Mouse (Mus musculus) heart, embryonic 11.5 days (tissue): ENCODE measurements around the gene Il17rc. TPM values are rescaled to one million over a fixed set of nuclear protein-coding genes. Genes with fewer than 3 reads are reported as not detected.

Source experiments
- ATAC-seq: fragments of 200-750 bp; cut with Nextera tagmentation; replicated peaks from 2 replicates; pipeline ENCODE4 v1.8.0; 2017; ENCODE audit warnings: moderate library complexity; ENCODE audit not compliant: insufficient number of reproducible peaks, low FRiP score, low TSS enrichment
- H3K27ac ChIP-seq: fragments of 300-500 bp; sonication (generic); 2 replicates; pipeline ENCODE4 v1.5.1; 2014; ENCODE audit warnings: mild to moderate bottlenecking, low read depth, low read length
- H3K27me3 ChIP-seq: fragments of 300-500 bp; sonication (generic); 2 replicates; pipeline ENCODE4 v1.6.1; 2014; ENCODE audit warnings: mild to moderate bottlenecking, low read length, mixed read lengths; ENCODE audit not compliant: control insufficient read depth, insufficient read depth
- H3K36me3 ChIP-seq: fragments of 300-500 bp; sonication (generic); 2 replicates; pipeline ENCODE4 v1.6.1; 2014; ENCODE audit warnings: mild to moderate bottlenecking, low read length, moderate library complexity, mixed read lengths; ENCODE audit not compliant: control insufficient read depth, insufficient read depth
- H3K4me1 ChIP-seq: fragments of 300-500 bp; sonication (generic); 2 replicates; pipeline ENCODE4 v1.6.1; 2014; ENCODE audit warnings: low read length; ENCODE audit not compliant: control insufficient read depth, insufficient read depth
- H3K4me2 ChIP-seq: fragments of 300-500 bp; sonication (generic); 2 replicates; pipeline ENCODE4 v1.6.1; 2014; ENCODE audit warnings: mild to moderate bottlenecking, moderate library complexity
- H3K4me3 ChIP-seq: fragments of 300-500 bp; sonication (generic); 2 replicates; pipeline ENCODE4 v1.5.1; 2014; ENCODE audit warnings: low read depth, low read length
- H3K9ac ChIP-seq: fragments of 300-500 bp; sonication (generic); 2 replicates; pipeline ENCODE4 v1.6.1; 2014; ENCODE audit warnings: mild to moderate bottlenecking, low read depth, low read length, moderate library complexity
- H3K9me3 ChIP-seq: fragments of 300-500 bp; sonication (generic); replicated peaks from 2 replicates; pipeline ENCODE4 v1.6.1; 2016; ENCODE audit warnings: low read length; ENCODE audit not compliant: control insufficient read depth
- whole genome bisulfite sequencing: fragments of 180-500 bp; shearing (Covaris S2); extraction: QIAGEN DNeasy Blood & Tissue Kit; methylation state at CpG from one replicate; pipeline ENCODE4 v1.1.7; 2014; ENCODE audit not compliant: insufficient replicate concordance; 5-methylcytosine and 5-hydroxymethylcytosine counted together
- polyA plus RNA-seq: library from polyadenylated mRNA; unstranded; fragments of >200 nt; fragmentation: Nextera tagmentation; extraction: Ambion mirVana; gene quantifications from 2 replicates; pipeline ENCODE4 v1.2.1, GENCODE M21; 2014

The Il17rc gene
- polyA plus RNA-seq, 1 experiment from 2014 or later: 2.6 TPM

- 64% methylated on average over 7 of the region's 7 CpGs for WGBS
- no peak overlapping the region for H3K27ac ChIP-seq
- no peak overlapping the region for H3K4me2 ChIP-seq
- no peak overlapping the region for H3K9ac ChIP-seq
- H3K9me3 ChIP-seq: no peaks in the 10 kb centered on the region
- no peak overlapping the region for H3K4me3 ChIP-seq
- peaks cover under 1% of the 10 kb centered on the region; the same call in 1 of the 2 replicates for H3K4me1 ChIP-seq
- no peaks in the 10 kb centered on the region for H3K36me3 ChIP-seq
- H3K27me3 ChIP-seq: peaks cover 10% of the 10 kb centered on the region
- no peak for ATAC-seq
Measured at GRCm38 (mm10) chr6:113464040-113464439, 7.2 kb upstream of the Il17rc start.

DNA sequence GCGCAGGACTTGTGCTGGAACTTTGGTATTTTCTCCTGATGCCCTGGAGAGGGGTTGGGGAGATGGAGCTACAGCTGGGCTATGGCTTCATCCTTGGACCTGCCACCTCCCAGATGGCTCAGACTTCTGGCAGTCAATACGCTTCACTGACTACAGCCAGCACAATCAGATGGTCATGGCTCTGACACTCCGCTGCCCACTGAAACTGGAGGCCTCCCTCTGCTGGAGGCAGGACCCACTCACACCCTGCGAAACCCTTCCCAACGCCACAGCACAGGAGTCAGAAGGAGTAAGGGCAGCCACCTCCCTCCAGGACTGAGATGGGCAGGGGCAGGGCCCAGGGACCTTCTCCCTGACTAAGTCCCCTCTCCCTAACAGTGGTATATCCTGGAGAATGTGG is 5.6 kb upstream of the Il17rc start:
- Histone ChIP-seq H3K9ac (no peak overlapping the region), H3K9me3 (no peaks in the 10 kb centered on the region), H3K36me3 (no peaks in the 10 kb centered on the region), H3K4me2 (no peak overlapping the region), H3K4me3 (no peak overlapping the region), H3K27ac (no peak overlapping the region), H3K4me1 (peaks cover 6% of the 10 kb centered on the region; the same call in 1 of the 2 replicates), H3K27me3 (peaks cover 21% of the 10 kb centered on the region)
- ATAC-seq: no peak
- WGBS: 43% methylated on average over 5 of the region's 5 CpGs

- peaks cover 17% of the 10 kb centered on the region for H3K4me1 ChIP-seq
- H3K9ac ChIP-seq: no peak overlapping the region
- H3K4me2 ChIP-seq: no peak overlapping the region
- ATAC-seq: no peak
- no peak overlapping the region for H3K4me3 ChIP-seq
- H3K36me3 ChIP-seq: no peaks in the 10 kb centered on the region
- no peak overlapping the region for H3K27ac ChIP-seq
- peaks cover 29% of the 10 kb centered on the region for H3K27me3 ChIP-seq
- H3K9me3 ChIP-seq: no peaks in the 10 kb centered on the region
- WGBS: 67% methylated on average over 3 of the region's 3 CpGs
Measured at GRCm38 (mm10) chr6:113468512-113468911, 2.7 kb upstream of the Il17rc start.

- H3K36me3 ChIP-seq: no peaks in the 10 kb centered on the region
- peaks cover 26% of the 10 kb centered on the region for H3K27me3 ChIP-seq
- H3K4me1 ChIP-seq: peaks cover 17% of the 10 kb centered on the region
- H3K9ac ChIP-seq: peak overlapping the region; percentile 52; the same call in 1 of the 2 replicates
- WGBS: 7% methylated on average over 9 of the region's 9 CpGs
- no peaks in the 10 kb centered on the region for H3K9me3 ChIP-seq
- no peak overlapping the region for H3K27ac ChIP-seq
- H3K4me2 ChIP-seq: peak overlapping the region; percentile 80
- ATAC-seq: no peak
- H3K4me3 ChIP-seq: peak overlapping the region; percentile 34
Measured at GRCm38 (mm10) chr6:113469021-113469420, 2.2 kb upstream of the Il17rc start.

DNA sequence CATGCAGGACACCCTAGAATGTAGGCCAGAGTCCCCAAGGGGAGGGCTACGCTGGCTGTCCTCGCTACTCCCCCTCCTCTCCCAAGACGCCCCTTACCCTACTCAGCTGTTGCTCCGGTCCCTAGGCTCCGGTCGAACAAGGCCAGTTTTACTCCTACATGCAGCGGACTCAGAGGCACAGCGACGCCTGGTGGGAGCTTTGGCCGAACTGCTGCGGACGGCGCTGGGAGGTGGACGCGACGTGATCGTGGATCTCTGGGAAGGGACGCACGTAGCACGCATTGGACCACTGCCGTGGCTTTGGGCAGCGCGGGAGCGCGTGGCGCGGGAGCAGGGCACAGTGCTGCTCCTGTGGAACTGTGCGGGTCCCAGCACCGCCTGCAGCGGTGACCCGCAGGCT is 1.8 kb upstream of the Il17rc start:
- Histone ChIP-seq H3K27ac (no peak overlapping the region), H3K27me3 (peaks cover 26% of the 10 kb centered on the region), H3K4me3 (peak overlapping the region; percentile 34), H3K4me2 (peak overlapping the region; percentile 80), H3K36me3 (no peaks in the 10 kb centered on the region), H3K9ac (peak overlapping the region; percentile 52; the same call in 1 of the 2 replicates), H3K9me3 (no peaks in the 10 kb centered on the region), H3K4me1 (peaks cover 17% of the 10 kb centered on the region)
- ATAC-seq: peak; percentile 37; the same call in 1 of the 2 replicates
- WGBS: 2% methylated on average over 31 of the region's 31 CpGs

DNA sequence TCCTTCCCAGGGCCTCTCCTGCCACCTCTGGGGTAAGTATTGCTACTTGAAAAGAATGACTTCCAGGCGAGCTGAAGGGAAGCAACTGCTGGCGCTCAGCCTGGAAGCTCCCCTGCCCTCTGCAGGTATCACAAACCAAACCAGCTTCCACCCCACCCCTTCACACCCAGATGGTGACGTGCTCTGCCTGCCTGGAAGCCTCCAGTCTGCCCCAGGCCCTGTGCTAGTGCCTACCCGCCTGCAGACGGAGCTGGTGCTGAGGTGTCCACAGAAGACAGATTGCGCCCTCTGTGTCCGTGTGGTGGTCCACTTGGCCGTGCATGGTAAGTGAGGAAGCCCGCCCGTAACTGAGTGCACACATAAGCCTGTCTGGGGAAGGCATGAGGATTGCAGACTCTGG is 834 bp downstream of the Il17rc start:
- peaks cover 27% of the 10 kb centered on the region for H3K27me3 ChIP-seq
- WGBS: 59% methylated on average over 10 of the region's 10 CpGs
- no peak overlapping the region for H3K4me2 ChIP-seq
- no peak overlapping the region for H3K9ac ChIP-seq
- no peak for ATAC-seq
- peaks cover 17% of the 10 kb centered on the region for H3K4me1 ChIP-seq
- no peaks in the 10 kb centered on the region for H3K36me3 ChIP-seq
- H3K9me3 ChIP-seq: no peaks in the 10 kb centered on the region
- H3K4me3 ChIP-seq: no peak overlapping the region
- no peak overlapping the region for H3K27ac ChIP-seq

GRCm38 (mm10) chr6:113473246-113473645 is 2.0 kb downstream of the Il17rc start:
- Histone ChIP-seq H3K27me3 (peaks cover 27% of the 10 kb centered on the region), H3K4me2 (no peak overlapping the region), H3K4me1 (peaks cover 17% of the 10 kb centered on the region), H3K4me3 (no peak overlapping the region), H3K36me3 (no peaks in the 10 kb centered on the region), H3K27ac (no peak overlapping the region), H3K9me3 (no peaks in the 10 kb centered on the region), H3K9ac (no peak overlapping the region)
- 89% methylated on average over 2 of the region's 2 CpGs for WGBS
- ATAC-seq: no peak

GRCm38 (mm10) chr6:113473715-113474114 is 2.5 kb downstream of the Il17rc start:
- Histone ChIP-seq H3K36me3 (no peaks in the 10 kb centered on the region), H3K4me2 (no peak overlapping the region), H3K27ac (no peak overlapping the region), H3K4me3 (no peak overlapping the region), H3K9ac (no peak overlapping the region), H3K9me3 (no peaks in the 10 kb centered on the region), H3K4me1 (peaks cover 17% of the 10 kb centered on the region), H3K27me3 (peaks cover 27% of the 10 kb centered on the region)
- ATAC-seq: no peak
- WGBS: 74% methylated on average over 6 of the region's 6 CpGs

DNA sequence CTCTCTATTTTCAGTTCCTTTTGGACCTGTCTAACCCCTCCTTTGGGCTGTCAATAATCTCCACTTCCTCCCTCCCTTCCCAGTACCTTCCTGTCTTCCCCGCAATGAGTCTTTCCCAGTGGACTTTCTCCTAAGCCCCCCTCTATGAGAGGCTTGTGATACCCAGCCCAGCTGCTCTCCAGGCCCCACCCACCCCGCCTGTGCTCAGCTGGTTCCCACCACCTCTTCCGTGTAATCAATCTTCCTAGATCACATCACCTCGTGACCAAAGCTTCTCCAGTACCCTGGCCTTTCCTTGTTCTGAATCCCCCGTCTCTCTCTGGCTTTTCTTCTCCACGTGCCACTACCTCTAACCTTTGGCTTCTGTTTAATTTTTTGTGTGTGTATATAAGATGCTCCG is 6.1 kb downstream of the Il17rc start:
- 52% methylated on average over 7 of the region's 7 CpGs for WGBS
- peaks cover 19% of the 10 kb centered on the region for H3K27me3 ChIP-seq

More for the DNA sequence above, 6.1 kb downstream of the Il17rc start:
- no peak overlapping the region for H3K4me3 ChIP-seq
- ATAC-seq: no peak
- no peak overlapping the region for H3K27ac ChIP-seq
- no peaks in the 10 kb centered on the region for H3K9me3 ChIP-seq
- H3K36me3 ChIP-seq: no peaks in the 10 kb centered on the region
- no peak overlapping the region for H3K4me2 ChIP-seq
- peaks cover 6% of the 10 kb centered on the region; the same call in 1 of the 2 replicates for H3K4me1 ChIP-seq
- H3K9ac ChIP-seq: no peak overlapping the region
